Mouse (Mus musculus): Measurements from ENCODE around the gene Vmn1r20. TPM values are rescaled to one million over a fixed set of nuclear protein-coding genes. Genes with fewer than 3 reads are reported as not detected.
"Not testable (repeated sequence)": the region's sequence is repeated elsewhere in the genome, so short reads cannot be mapped to it uniquely, and the experiment has no call there.

Vmn1r20 gene
- polyA plus RNA-seq (2012; rRNA removed) = not detected in 2 replicates

DNA sequence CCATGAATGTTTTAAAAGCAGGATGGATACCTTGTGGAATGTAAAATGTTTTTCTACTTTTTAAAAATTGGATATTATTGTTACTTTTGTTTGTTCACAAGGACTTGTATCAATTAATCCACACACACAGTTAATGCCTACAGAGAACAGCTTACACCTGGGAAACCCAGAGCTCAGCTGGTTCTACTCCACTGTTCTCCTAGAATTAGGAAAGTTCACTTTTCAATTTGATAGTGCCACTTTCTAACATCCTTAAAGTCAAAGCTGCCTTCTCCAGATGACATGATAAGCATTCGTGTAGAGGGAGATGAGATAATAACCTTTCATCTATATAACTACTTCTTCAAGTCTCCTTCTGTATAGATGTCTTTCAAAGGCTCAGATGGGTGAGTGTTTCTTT lies at the start of gene Vmn1r20:
Gene Vmn1r20 (plus strand): TSS at position 301 of the 400 bp plus-strand sequence.
- H3K4me3 ChIP-seq (replicated peaks; ENCODE audit: insufficient read depth, low read depth, low read length) = no peak within 1 kb of the TSS
- no peak for DNase-seq
- whole genome bisulfite sequencing = 59% methylated on average over 1 of the region's 1 CpGs
- H3K27ac ChIP-seq (ENCODE audit: insufficient read depth, low read length) = no peak within 1 kb of the TSS
- H3K27me3 ChIP-seq (ENCODE audit: control insufficient read depth, insufficient read depth, low read length) = no peaks in the 10 kb centered on the region
- no peaks in the 10 kb centered on the region for H3K4me1 ChIP-seq (ENCODE audit: control insufficient read depth, insufficient read depth, low read length)
- no peak for TF ChIP-seq POLR2A (IDR thresholded peaks at IDR 0.05; ENCODE audit: borderline replicate concordance, insufficient read depth, low read length)
- no peak for TF ChIP-seq CTCF (IDR thresholded peaks at IDR 0.05; ENCODE audit: borderline replicate concordance, insufficient read depth, low read depth, low read length)

DNA sequence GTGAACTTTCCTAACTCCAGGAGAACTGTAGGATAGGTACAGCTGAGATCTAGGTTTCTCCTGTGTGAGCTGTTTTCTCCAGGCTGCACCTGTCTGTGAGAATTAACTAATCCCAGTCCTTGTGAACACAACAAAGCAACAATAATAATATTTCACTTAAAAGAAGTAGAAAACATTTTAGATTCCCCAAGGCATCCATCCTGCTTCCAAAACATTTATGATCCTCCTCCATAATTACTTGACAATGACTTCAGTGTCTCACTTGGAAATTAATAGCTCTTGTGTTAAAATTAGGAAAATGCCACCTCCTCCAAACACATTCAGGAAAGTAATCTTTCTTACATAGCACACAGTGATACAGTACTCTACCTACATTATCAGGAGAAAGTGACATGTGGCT lies 33.0 kb upstream of the Vmn1r20 start, which contains the start of gene Vmn1r18:
Gene Vmn1r18 (minus strand): TSS at position 101 of the 400 bp plus-strand sequence.
- Histone ChIP-seq H3K4me1 (ENCODE audit: control insufficient read depth, insufficient read depth, low read length) (no peaks in the 10 kb centered on the region), H3K4me3 (replicated peaks; ENCODE audit: insufficient read depth, low read depth, low read length) (no peak within 1 kb of the TSS), H3K27ac (ENCODE audit: insufficient read depth, low read length) (no peak within 1 kb of the TSS), H3K27me3 (ENCODE audit: control insufficient read depth, insufficient read depth, low read length) (no peaks in the 10 kb centered on the region)
- TF ChIP-seq CTCF (IDR thresholded peaks at IDR 0.05; ENCODE audit: borderline replicate concordance, insufficient read depth, low read depth, low read length) = no peak
- TF ChIP-seq POLR2A (IDR thresholded peaks at IDR 0.05; ENCODE audit: borderline replicate concordance, insufficient read depth, low read length) = no peak
- no peak for DNase-seq

DNA sequence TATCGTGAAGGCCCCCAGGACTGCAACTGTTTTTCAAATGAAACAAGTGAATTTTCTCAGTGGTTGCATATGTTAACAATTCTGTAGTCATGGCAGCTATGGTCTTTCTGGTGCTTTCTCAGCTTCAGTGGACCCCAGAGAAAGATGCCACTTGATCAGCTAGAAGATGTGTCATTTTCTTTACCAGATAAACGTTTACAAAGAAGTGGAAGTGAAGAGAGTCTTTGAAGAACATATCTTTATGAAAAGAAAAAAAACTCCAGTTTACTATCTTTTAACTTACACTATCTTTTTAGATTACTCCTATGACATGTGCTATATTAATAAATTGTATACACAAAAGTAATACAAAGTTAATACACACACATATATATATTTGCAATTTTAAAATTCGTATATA lies 25.2 kb upstream of the Vmn1r20 start, which contains the start of gene Vmn1r19:
Gene Vmn1r19 (plus strand): TSS at position 301 of the 400 bp plus-strand sequence.
- not testable (repeated sequence) for H3K4me3 ChIP-seq (replicated peaks; ENCODE audit: insufficient read depth, low read depth, low read length); H3K4me1 ChIP-seq (ENCODE audit: control insufficient read depth, insufficient read depth, low read length); H3K27ac ChIP-seq (ENCODE audit: insufficient read depth, low read length); H3K27me3 ChIP-seq (ENCODE audit: control insufficient read depth, insufficient read depth, low read length); DNase-seq
- 64% methylated on average over 3 of the region's 3 CpGs for WGBS

DNA sequence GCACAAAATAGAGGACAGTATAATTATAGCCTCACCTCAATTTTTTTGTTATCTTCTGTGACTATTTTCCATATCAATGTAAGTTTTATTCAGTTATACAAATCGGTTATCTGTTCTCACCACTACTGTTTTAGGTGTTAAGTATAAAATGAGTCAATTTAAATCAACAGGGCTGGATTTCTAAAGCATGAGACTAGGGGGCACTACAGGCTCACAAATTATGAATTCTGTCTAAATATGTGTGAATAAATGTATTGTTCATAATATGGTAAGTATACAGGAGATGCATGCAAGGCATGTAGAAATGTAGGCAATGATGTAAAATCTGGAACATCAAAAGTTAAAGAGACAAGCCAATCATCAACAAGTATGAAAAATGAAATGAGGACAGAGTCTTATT lies 2.5 kb downstream of the Vmn1r20 start:
- Histone ChIP-seq H3K27me3 (ENCODE audit: control insufficient read depth, insufficient read depth, low read length) (no peaks in the 10 kb centered on the region), H3K4me1 (ENCODE audit: control insufficient read depth, insufficient read depth, low read length) (no peaks in the 10 kb centered on the region), H3K4me3 (replicated peaks; ENCODE audit: insufficient read depth, low read depth, low read length) (no peak overlapping the region), H3K27ac (ENCODE audit: insufficient read depth, low read length) (no peak overlapping the region)
- 67% methylated on average over 1 of the region's 1 CpGs for WGBS
- TF ChIP-seq CTCF (IDR thresholded peaks at IDR 0.05; ENCODE audit: borderline replicate concordance, insufficient read depth, low read depth, low read length) (no peak), POLR2A (IDR thresholded peaks at IDR 0.05; ENCODE audit: borderline replicate concordance, insufficient read depth, low read length) (no peak)
- no peak for DNase-seq

DNA sequence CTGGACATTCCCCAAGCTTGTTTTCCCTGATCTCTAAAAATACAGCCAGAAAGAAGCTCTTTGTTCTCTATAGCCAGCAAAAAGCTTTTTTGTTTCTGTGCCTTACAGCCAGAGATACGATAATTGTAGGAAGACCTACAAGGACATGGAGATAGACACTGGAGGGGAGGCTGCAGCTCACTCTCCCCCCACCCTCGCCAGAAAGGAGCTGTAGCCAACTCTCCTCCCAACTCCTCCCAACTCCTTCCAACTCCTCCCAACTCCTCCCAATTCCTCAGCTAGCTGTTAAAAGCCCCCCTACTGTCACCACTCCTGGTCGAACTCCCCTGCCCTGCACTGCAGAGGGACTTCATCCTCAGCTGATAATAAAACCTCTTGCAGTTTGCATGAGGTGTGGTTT lies 39.4 kb downstream of the Vmn1r20 start:
- H3K27me3 ChIP-seq (ENCODE audit: control insufficient read depth, insufficient read depth, low read length); H3K4me1 ChIP-seq (ENCODE audit: control insufficient read depth, insufficient read depth, low read length); H3K27ac ChIP-seq (ENCODE audit: insufficient read depth, low read length); H3K4me3 ChIP-seq (replicated peaks; ENCODE audit: insufficient read depth, low read depth, low read length); DNase-seq: not testable (repeated sequence)
- 16% methylated on average over 3 of the region's 3 CpGs for WGBS

Other genes with a start within 250 kb of the Vmn1r20 start
- gene Vmn1r13, start 225.6 kb upstream of the Vmn1r20 start, polyA plus RNA-seq (2012; rRNA removed) = not detected in 2 replicates
- not detected in 2 replicates for gene Vmn1r14, start 197.2 kb upstream of the Vmn1r20 start, polyA plus RNA-seq (2012; rRNA removed)
- not detected in 2 replicates for gene Vmn1r15, start 171.0 kb upstream of the Vmn1r20 start, polyA plus RNA-seq (2012; rRNA removed)
- gene Vmn1r16, start 99.4 kb upstream of the Vmn1r20 start, polyA plus RNA-seq (2012; rRNA removed) = not detected in 2 replicates
- not detected in 2 replicates for gene Vmn1r17, start 65.2 kb upstream of the Vmn1r20 start, polyA plus RNA-seq (2012; rRNA removed)
- gene Vmn1r18, start 33.1 kb upstream of the Vmn1r20 start, polyA plus RNA-seq (2012; rRNA removed) = not detected in 2 replicates
- not detected in 2 replicates for gene Vmn1r19, start 25.1 kb upstream of the Vmn1r20 start, polyA plus RNA-seq (2012; rRNA removed)
- gene Ppm1k, start 106.5 kb downstream of the Vmn1r20 start, polyA plus RNA-seq (2012; rRNA removed) = 20.7 and 21.8 TPM in 2 replicates
- 1.5 and 1.6 TPM in 2 replicates for gene Herc6, start 152.1 kb downstream of the Vmn1r20 start, polyA plus RNA-seq (2012; rRNA removed)